Mouse (Mus musculus) heart, postnatal 0 days (tissue): ENCODE measurements around the gene Zbtb5.

Experiments used
- CTCF ChIP-seq: IDR thresholded peaks from 2 replicates; pipeline ENCODE4 v1.5.1; 2016; ENCODE audit warnings: antibody characterized with exemption, control low read depth, low read depth
- EP300 ChIP-seq: IDR thresholded peaks from 2 replicates; pipeline ENCODE4 v1.6.1; 2016; ENCODE audit warnings: antibody characterized with exemption, low read depth

- TF ChIP-seq CTCF (no peak), EP300 (no peak)
Measured at GRCm38 (mm10) chr4:45013537-45013936, 1.3 kb upstream of the Zbtb5 start.
